In genomic region chr4:128727019-128727720, GRCm38 (mm10) we compare ENCODE assay signal across 8 mouse cellular contexts. TPM values are rescaled to one million over a fixed set of nuclear protein-coding genes. Genes with fewer than 3 reads are reported as not detected.
A peak's percentile ranks its signal among the peaks of the same experiment; 100 is the strongest.
DNase-seq lines count a peak whose midpoint lies in the region; ATAC-seq lines count a peak whose summit lies in the region.

No protein-coding gene starts in this region.

- H3K27ac ChIP-seq in hindbrain, embryonic 13.5 days: peak overlapping the region; percentile 96

- no peaks in the 10 kb centered on the region for H3K9me3 ChIP-seq in hindbrain, embryonic 13.5 days

- peaks cover 13% of the 10 kb centered on the region for H3K36me3 ChIP-seq in hindbrain, embryonic 13.5 days

- peak overlapping the region; percentile 100 for H3K9ac ChIP-seq in hindbrain, embryonic 13.5 days

- H3K4me1 ChIP-seq in hindbrain, embryonic 13.5 days (replicated peaks): peaks cover 67% of the 10 kb centered on the region

- no peaks in the 10 kb centered on the region for H3K27me3 ChIP-seq in hindbrain, embryonic 13.5 days

- peak overlapping the region; percentile 83 for H3K4me2 ChIP-seq in hindbrain, embryonic 13.5 days

- peak; percentile 87 for ATAC-seq in hindbrain, embryonic 13.5 days (ENCODE audit: low FRiP score)

- WGBS in hindbrain, embryonic 13.5 days: 3% methylated on average over 48 of the region's 68 CpGs

- DNase-seq in Muller cell, postnatal 12 days (ENCODE audit: inconsistent ontology term): peak; percentile 89
- DNase-seq in cerebellum, adult 9-11 months: peak; percentile 86
- DNase-seq in frontal cortex, postnatal 25 days (ENCODE audit: low spot score in 2 of 2): peak; percentile 63 to 64
- DNase-seq in left cerebral cortex, adult 18-20 months (ENCODE audit: low spot score in 2 of 2): peak; percentile 73 to 88
- DNase-seq in lung, postnatal 4 days: peak; percentile 90 to 94
- DNase-seq in right cerebral cortex, adult 18-20 months: peak; percentile 87
- peak; percentile 41 for DNase-seq in urinary bladder, postnatal 10 days (ENCODE audit: low spot score)

- H3K4me3 ChIP-seq in hindbrain, embryonic 13.5 days: peak overlapping the region; percentile 99

RNA-seq across cellular contexts. Expression of gene A3galt2, which starts 28.0 kb away (rescaled TPM):
- 0.38 and 0.53 TPM in 2 replicates for polyA plus RNA-seq in hindbrain, embryonic 13.5 days (2015; fragmentation: Nextera tagmentation; extraction: Ambion mirVana)
- total RNA-seq in left cerebral cortex, adult 18-20 months (2021): under 1 TPM; 0.28 to 0.37 TPM

Comparison
In these comparisons a context has a peak if more than half of its experiments do, and no peak if none do; other contexts are left out.
1. Peak in every context shown above with its lines: DNase-seq, ATAC-seq, H3K4me3 ChIP-seq and H3K27ac ChIP-seq.
2. DNase-seq: peak in every context shown above with its lines; median percentile 92 in lung, postnatal 4 days; 89 in Muller cell, postnatal 12 days; 87 in right cerebral cortex, adult 18-20 months; 86 in cerebellum, adult 9-11 months; 80 in left cerebral cortex, adult 18-20 months; 64 in frontal cortex, postnatal 25 days; 41 in urinary bladder, postnatal 10 days.